Mouse (Mus musculus) forebrain, embryonic 13.5 days (tissue): Measurements from ENCODE around the gene Wdr46. TPM values are rescaled to one million over a fixed set of nuclear protein-coding genes. Genes with fewer than 3 reads are reported as not detected.

Experiments used
- ATAC-seq: fragments of 200-750 bp; cut with Nextera tagmentation; 2 replicates; pipeline ENCODE4 v1.8.0; 2017
- H3K27ac ChIP-seq: fragments of 300-500 bp; sonication (generic); 2 replicates; pipeline ENCODE4 v1.5.1; 2015; ENCODE audit warnings: inconsistent platforms, mild to moderate bottlenecking, moderate library complexity
- H3K27me3 ChIP-seq: fragments of 300-500 bp; sonication (generic); 2 replicates; pipeline ENCODE4 v1.6.1; 2015; ENCODE audit warnings: mild to moderate bottlenecking, inconsistent platforms
- H3K36me3 ChIP-seq: fragments of 300-500 bp; sonication (generic); 2 replicates; pipeline ENCODE4 v1.6.1; 2015; ENCODE audit warnings: mild to moderate bottlenecking, inconsistent platforms; ENCODE audit not compliant: poor library complexity, severe bottlenecking
- H3K4me1 ChIP-seq: fragments of 300-500 bp; sonication (generic); 2 replicates; pipeline ENCODE4 v1.6.1; 2015; ENCODE audit warnings: inconsistent platforms
- H3K4me2 ChIP-seq: fragments of 300-500 bp; sonication (generic); 2 replicates; pipeline ENCODE4 v1.6.1; 2015; ENCODE audit warnings: inconsistent platforms, mild to moderate bottlenecking, moderate library complexity
- H3K4me3 ChIP-seq: fragments of 300-500 bp; sonication (generic); 2 replicates; pipeline ENCODE4 v1.5.1; 2015; ENCODE audit warnings: mild to moderate bottlenecking, inconsistent platforms
- H3K9ac ChIP-seq: fragments of 300-500 bp; sonication (generic); 2 replicates; pipeline ENCODE4 v1.6.1; 2015; ENCODE audit warnings: mild to moderate bottlenecking, inconsistent platforms
- H3K9me3 ChIP-seq: fragments of 300-500 bp; sonication (generic); replicated peaks from 2 replicates; pipeline ENCODE4 v1.6.1; 2016; ENCODE audit warnings: inconsistent platforms
- WGBS: fragments of 180-500 bp; shearing (Covaris S2); methylation state at CpG from one replicate; pipeline ENCODE4 v1.1.7; 2015; 5-methylcytosine and 5-hydroxymethylcytosine counted together
- polyA plus RNA-seq: library from polyadenylated mRNA; unstranded; fragments of >200 nt; fragmentation: Nextera tagmentation; extraction: Ambion mirVana; gene quantifications from 2 replicates; pipeline ENCODE4 v1.2.1, GENCODE M21; 2015

Gene Wdr46
- polyA plus RNA-seq, 1 experiment from 2014 or later = 28.4 TPM

DNA sequence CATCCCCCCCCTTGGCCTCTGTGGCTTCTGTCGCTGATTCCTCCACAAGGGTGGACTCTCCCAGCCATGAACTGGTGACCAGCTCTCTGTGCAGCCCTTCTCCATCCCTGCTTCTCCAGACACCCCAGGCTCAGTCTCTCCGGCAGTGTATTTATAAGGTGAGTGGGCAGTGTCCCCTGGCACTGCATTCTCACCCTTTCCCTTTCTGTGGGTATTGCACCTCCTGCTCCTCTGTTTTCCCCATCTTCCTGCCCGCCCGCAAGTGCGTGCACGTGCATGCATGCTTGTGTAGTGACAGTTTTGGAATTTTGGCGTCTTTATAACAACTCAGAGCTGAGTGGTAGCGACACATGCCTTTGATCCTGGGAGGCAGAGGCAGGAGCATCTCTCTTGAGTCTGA lies 26.6 kb upstream of the Wdr46 start:
- Histone ChIP-seq H3K9me3 (no peaks in the 10 kb centered on the region), H3K4me3 (no peak overlapping the region), H3K36me3 (peaks cover 56% of the 10 kb centered on the region), H3K27ac (no peak overlapping the region), H3K4me2 (no peak overlapping the region), H3K9ac (no peak overlapping the region), H3K27me3 (no peaks in the 10 kb centered on the region), H3K4me1 (peaks cover 50% of the 10 kb centered on the region)
- 97% methylated on average over 8 of the region's 8 CpGs for WGBS
- ATAC-seq = no peak

DNA sequence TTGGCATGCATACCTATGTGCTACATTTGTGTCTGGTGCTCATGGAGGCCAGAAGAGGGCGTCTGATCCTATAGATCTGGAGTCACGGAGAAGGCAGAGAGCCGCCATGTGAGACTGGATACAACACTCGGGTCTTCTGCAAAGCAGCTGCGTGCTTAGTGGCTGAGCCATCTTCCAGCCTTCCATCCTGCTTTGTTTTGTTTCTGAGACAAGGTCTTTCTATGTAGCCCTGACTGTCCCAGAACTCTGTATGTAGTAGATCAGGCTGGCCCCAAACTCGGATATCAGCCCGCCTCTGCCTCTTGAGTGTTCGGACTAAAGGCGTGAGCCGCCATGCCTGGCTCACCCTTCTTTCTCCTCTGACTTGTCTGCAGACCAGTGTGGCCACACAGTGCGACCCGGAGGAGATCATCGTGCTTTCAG lies 25.5 kb upstream of the Wdr46 start:
- WGBS = 62% methylated on average over 13 of the region's 13 CpGs
- Histone ChIP-seq H3K27me3 (no peaks in the 10 kb centered on the region), H3K36me3 (peaks cover 56% of the 10 kb centered on the region), H3K4me1 (peaks cover 59% of the 10 kb centered on the region), H3K9me3 (no peaks in the 10 kb centered on the region), H3K27ac (peak overlapping the region; percentile 78; the same call in 1 of the 2 replicates), H3K4me2 (peak overlapping the region; percentile 63), H3K9ac (0 out of 2 replicates have a peak overlapping the region, but pooled peaks have one; percentile 62), H3K4me3 (peak overlapping the region; percentile 54)
- ATAC-seq = no peak

DNA sequence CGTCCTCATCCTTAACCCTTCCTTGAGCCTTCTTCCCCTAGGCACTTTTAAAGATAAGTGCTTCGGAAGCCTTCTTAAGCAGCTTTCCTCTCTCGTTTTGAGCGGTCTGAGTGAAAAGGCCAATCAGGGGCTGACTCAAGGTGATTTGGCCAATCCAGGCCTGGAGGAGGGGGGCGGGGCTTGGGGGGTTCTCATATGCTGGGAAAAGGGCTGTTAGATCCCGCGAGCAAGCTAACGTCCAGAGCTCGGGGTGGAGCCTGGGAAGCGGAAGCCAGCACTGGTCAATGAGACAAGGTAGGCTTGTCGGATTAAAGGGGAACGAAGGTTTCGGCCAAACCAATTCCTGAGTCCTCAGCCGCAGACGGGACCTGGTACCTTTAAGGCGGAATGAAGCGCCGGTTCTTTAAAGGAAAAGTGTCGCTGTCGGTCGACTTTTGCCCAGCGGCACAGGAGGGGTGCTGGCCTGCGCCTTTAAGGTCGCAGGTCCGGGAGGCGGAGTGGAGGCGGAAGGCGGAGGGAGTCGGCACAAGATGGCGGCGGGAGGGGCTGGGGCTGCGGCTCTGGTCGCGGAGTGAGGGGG lies 24.7 kb upstream of the Wdr46 start, which contains the start of the genes Tapbp and Zbtb22:
Gene Tapbp, plus strand, starts transcription at position 229 of the 580 bp plus-strand sequence.
Gene Zbtb22, plus strand, starts transcription at position 234 of the 580 bp plus-strand sequence.
- Histone ChIP-seq H3K4me2 (peak within 1 kb of the TSS; percentile 63), H3K4me3 (peak within 1 kb of the TSS; percentile 54), H3K4me1 (peaks cover 59% of the 10 kb centered on the region), H3K9ac (peak within 1 kb of the TSS; percentile 62), H3K9me3 (no peaks in the 10 kb centered on the region), H3K27ac (peak within 1 kb of the TSS; percentile 78), H3K36me3 (peaks cover 54% of the 10 kb centered on the region), H3K27me3 (no peaks in the 10 kb centered on the region)
- WGBS = 2% methylated on average over 30 of the region's 34 CpGs
- ATAC-seq = peak; percentile 91

DNA sequence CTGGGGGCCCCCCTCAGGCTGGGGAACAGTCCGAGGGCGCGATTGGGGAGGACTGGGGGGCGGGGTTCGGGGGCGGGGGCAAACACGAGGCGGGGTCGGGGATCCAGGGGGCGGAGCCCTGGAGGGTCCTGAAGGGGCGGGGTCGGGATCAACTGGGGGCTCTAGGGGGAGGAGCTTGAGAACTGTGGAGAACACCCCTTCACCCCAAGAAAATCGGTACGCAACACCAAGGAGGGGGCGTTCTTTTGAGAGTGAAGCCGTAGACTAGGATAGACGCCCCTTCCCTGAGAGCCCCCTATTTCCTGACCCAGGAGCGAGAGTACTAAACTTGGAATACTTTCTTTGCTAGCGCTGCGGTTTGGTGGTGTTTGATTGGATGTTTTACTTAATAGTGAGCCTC lies 24.2 kb upstream of the Wdr46 start:
- H3K9ac ChIP-seq = peak overlapping the region; percentile 62
- peak; percentile 40 for ATAC-seq
- H3K27me3 ChIP-seq = no peaks in the 10 kb centered on the region
- H3K9me3 ChIP-seq = no peaks in the 10 kb centered on the region
- peaks cover 61% of the 10 kb centered on the region for H3K4me1 ChIP-seq
- H3K27ac ChIP-seq = peak overlapping the region; percentile 78
- H3K4me2 ChIP-seq = peak overlapping the region; percentile 63
- peaks cover 48% of the 10 kb centered on the region for H3K36me3 ChIP-seq
- WGBS = 0% methylated on average over 16 of the region's 20 CpGs
- peak overlapping the region; percentile 54 for H3K4me3 ChIP-seq

- H3K9ac ChIP-seq = peak overlapping the region; percentile 62
- WGBS = 73% methylated on average over 31 of the region's 31 CpGs
- H3K36me3 ChIP-seq = peaks cover 41% of the 10 kb centered on the region
- no peak for ATAC-seq
- H3K27me3 ChIP-seq = no peaks in the 10 kb centered on the region
- peak overlapping the region; percentile 63 for H3K4me2 ChIP-seq
- H3K4me1 ChIP-seq = peaks cover 57% of the 10 kb centered on the region
- H3K27ac ChIP-seq = no peak overlapping the region
- H3K4me3 ChIP-seq = peak overlapping the region; percentile 54
- no peaks in the 10 kb centered on the region for H3K9me3 ChIP-seq
These were observed 23.4 kb upstream of the Wdr46 start for GRCm38 (mm10) chr17:33916847-33917655.

GRCm38 (mm10) chr17:33917656-33918292 lies 22.7 kb upstream of the Wdr46 start:
- no peaks in the 10 kb centered on the region for H3K9me3 ChIP-seq
- H3K4me1 ChIP-seq = peaks cover 57% of the 10 kb centered on the region
- H3K9ac ChIP-seq = no peak overlapping the region
- peak overlapping the region; percentile 0; the same call in 1 of the 2 replicates for H3K4me2 ChIP-seq
- no peak overlapping the region for H3K27ac ChIP-seq
- peaks cover 34% of the 10 kb centered on the region for H3K36me3 ChIP-seq
- no peak overlapping the region for H3K4me3 ChIP-seq
- ATAC-seq = no peak
- H3K27me3 ChIP-seq = no peaks in the 10 kb centered on the region
- 88% methylated on average over 18 of the region's 18 CpGs for WGBS

DNA sequence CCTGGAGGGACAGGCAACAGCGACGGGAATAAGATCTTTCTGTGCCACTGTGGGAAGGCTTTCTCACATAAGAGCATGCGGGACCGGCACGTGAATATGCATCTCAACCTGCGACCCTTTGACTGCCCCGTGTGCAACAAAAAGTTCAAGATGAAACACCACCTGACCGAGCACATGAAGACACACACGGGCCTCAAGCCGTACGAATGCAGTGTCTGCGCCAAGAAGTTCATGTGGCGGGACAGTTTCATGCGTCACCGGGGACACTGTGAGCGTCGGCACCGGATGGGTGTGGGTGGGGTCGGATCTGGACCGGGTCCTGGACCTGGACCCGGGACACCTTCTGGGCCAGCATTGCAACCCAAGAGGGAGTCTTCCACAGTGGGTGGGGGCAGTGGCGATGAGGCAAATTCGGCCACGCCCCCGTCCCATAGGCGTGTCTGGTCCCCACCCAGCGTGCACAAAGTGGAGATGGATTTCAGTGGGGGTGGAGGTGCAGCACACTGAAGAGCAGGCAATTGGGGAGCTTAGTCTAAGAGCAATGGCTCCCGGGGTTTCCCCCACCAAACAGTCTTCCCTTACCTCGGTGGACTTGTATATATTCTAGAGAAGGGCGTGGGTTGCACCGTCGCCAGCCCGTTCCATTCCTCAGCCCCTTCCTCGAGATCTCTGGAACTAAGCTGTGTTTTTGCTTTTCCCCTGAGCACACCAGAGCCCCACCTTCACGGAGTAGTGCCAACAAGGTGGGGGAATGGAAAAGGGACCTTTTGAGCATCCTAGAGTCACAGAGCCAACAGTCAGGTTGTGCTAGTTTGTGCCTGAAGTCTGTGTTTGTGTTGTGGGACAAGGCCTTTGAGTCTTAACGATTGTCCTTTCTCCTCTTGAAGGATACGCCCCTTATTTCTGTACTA lies 21.9 kb upstream of the Wdr46 start:
- Histone ChIP-seq H3K4me1 (peaks cover 57% of the 10 kb centered on the region), H3K4me2 (peak overlapping the region; percentile 83), H3K9me3 (no peaks in the 10 kb centered on the region), H3K4me3 (peak overlapping the region; percentile 49), H3K27me3 (no peaks in the 10 kb centered on the region), H3K36me3 (peaks cover 28% of the 10 kb centered on the region), H3K9ac (peak overlapping the region; percentile 72; the same call in 1 of the 2 replicates), H3K27ac (no peak overlapping the region)
- ATAC-seq = no peak
- 62% methylated on average over 36 of the region's 37 CpGs for WGBS

GRCm38 (mm10) chr17:33919351-33920281 lies 20.8 kb upstream of the Wdr46 start:
- Histone ChIP-seq H3K4me2 (peak overlapping the region; percentile 83), H3K36me3 (peaks cover 18% of the 10 kb centered on the region), H3K4me3 (peak overlapping the region; percentile 49), H3K9me3 (no peaks in the 10 kb centered on the region), H3K4me1 (peaks cover 50% of the 10 kb centered on the region), H3K9ac (peak overlapping the region; percentile 72), H3K27me3 (no peaks in the 10 kb centered on the region), H3K27ac (0 out of 2 replicates have a peak overlapping the region, but pooled peaks have one; percentile 35)
- WGBS = under 1% methylated on average over 52 of the region's 52 CpGs
- ATAC-seq = no peak

- WGBS = under 1% methylated on average over 36 of the region's 36 CpGs
- Histone ChIP-seq H3K9ac (peak overlapping the region; percentile 72), H3K9me3 (no peaks in the 10 kb centered on the region), H3K4me2 (peak overlapping the region; percentile 83), H3K27me3 (no peaks in the 10 kb centered on the region), H3K4me1 (peaks cover 41% of the 10 kb centered on the region), H3K4me3 (peak overlapping the region; percentile 49), H3K27ac (no peak overlapping the region), H3K36me3 (peaks cover 13% of the 10 kb centered on the region)
- peak; percentile 23; the same call in 1 of the 2 replicates for ATAC-seq
These were observed 20.0 kb upstream of the Wdr46 start for GRCm38 (mm10) chr17:33920282-33921097.

DNA sequence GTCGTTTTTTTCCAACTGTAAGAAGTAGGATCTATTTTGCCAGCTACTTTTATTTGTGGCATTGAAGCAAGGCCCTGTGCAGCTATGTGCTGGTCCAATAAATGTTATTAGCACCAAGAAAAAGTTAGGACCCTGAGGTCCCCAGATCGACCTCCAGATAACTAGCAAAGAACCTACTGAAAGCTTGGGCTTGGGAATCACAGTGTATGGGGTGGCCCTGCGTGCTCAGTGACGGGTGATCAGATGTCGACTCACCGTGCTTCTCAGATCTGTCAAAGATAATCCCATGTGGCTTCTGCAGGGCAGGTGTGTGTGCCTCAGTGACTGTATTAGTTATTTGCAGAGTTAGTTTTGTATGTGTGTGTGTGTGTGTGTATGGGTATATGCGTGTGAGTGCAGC lies 19.1 kb upstream of the Wdr46 start:
- Histone ChIP-seq H3K27ac (no peak overlapping the region), H3K4me1 (peaks cover 40% of the 10 kb centered on the region), H3K27me3 (no peaks in the 10 kb centered on the region), H3K4me3 (no peak overlapping the region), H3K9me3 (no peaks in the 10 kb centered on the region), H3K9ac (no peak overlapping the region), H3K4me2 (no peak overlapping the region), H3K36me3 (peaks cover 20% of the 10 kb centered on the region)
- 90% methylated on average over 7 of the region's 7 CpGs for WGBS
- ATAC-seq = no peak
